Mouse (Mus musculus) ovary, postnatal 14 days (tissue): ENCODE measurements around the gene Myo18b.

ENCODE experiments used
- DNase-seq: peaks from one replicate; pipeline ENCODE4 v3.0.0; 2022; ENCODE audit warnings: low spot score

The Myo18b gene

GRCm38 (mm10) chr5:112895674-112896654 lies at the start of gene Myo18b:
Myo18b (minus strand) TSS chr5:112896362.
- DNase-seq, result no peak

- no peak for DNase-seq
Observed at GRCm38 (mm10) chr5:112945925-112946324, 49.8 kb upstream of the Myo18b start.

- DNase-seq, result no peak
Observed at GRCm38 (mm10) chr5:112942244-112942643, 46.1 kb upstream of the Myo18b start.

- no peak for DNase-seq
Observed at GRCm38 (mm10) chr5:112941001-112941400, 44.8 kb upstream of the Myo18b start.

- DNase-seq, result no peak
Observed at GRCm38 (mm10) chr5:112936632-112937031, 40.5 kb upstream of the Myo18b start.

- no peak for DNase-seq
Observed at GRCm38 (mm10) chr5:112935436-112935835, 39.3 kb upstream of the Myo18b start.

GRCm38 (mm10) chr5:112932878-112933567 lies 36.9 kb upstream of the Myo18b start:
- no peak for DNase-seq

GRCm38 (mm10) chr5:112931901-112932300 lies 35.7 kb upstream of the Myo18b start:
- DNase-seq, result no peak

- DNase-seq, result peak; percentile 12
Observed at GRCm38 (mm10) chr5:112928201-112928881, 32.2 kb upstream of the Myo18b start.

GRCm38 (mm10) chr5:112925422-112925821 lies 29.3 kb upstream of the Myo18b start:
- no peak for DNase-seq

GRCm38 (mm10) chr5:112924806-112925205 lies 28.6 kb upstream of the Myo18b start:
- no peak for DNase-seq

GRCm38 (mm10) chr5:112923841-112924240 lies 27.7 kb upstream of the Myo18b start:
- DNase-seq, result no peak

- DNase-seq, result no peak
Observed at GRCm38 (mm10) chr5:112921914-112922313, 25.8 kb upstream of the Myo18b start.

- no peak for DNase-seq
Observed at GRCm38 (mm10) chr5:112910381-112910780, 14.2 kb upstream of the Myo18b start.

- no peak for DNase-seq
Observed at GRCm38 (mm10) chr5:112908169-112908614, 12.0 kb upstream of the Myo18b start.

GRCm38 (mm10) chr5:112907504-112907903 lies 11.3 kb upstream of the Myo18b start:
- DNase-seq, result no peak

GRCm38 (mm10) chr5:112893462-112894060 lies 2.6 kb downstream of the Myo18b start:
- DNase-seq, result no peak

- DNase-seq, result no peak
Observed at GRCm38 (mm10) chr5:112892411-112892810, 3.8 kb downstream of the Myo18b start.

GRCm38 (mm10) chr5:112888651-112889050 lies 7.5 kb downstream of the Myo18b start:
- DNase-seq, result no peak

- peak; percentile 22 for DNase-seq
Observed at GRCm38 (mm10) chr5:112886687-112887491, 9.3 kb downstream of the Myo18b start.
